Mouse (Mus musculus): Measurements from ENCODE around the gene Atad3a.
"Not testable (repeated sequence)": the region's sequence is repeated elsewhere in the genome, so short reads cannot be mapped to it uniquely, and the experiment has no call there.

The Atad3a gene

GRCm38 (mm10) chr4:155744474-155744873 is 16.4 kb downstream of the Atad3a start:
- in situ Hi-C loops (cut with MboI; ENCODE audit: low pct_unique_long_range_greater_than_20kb in 1 of 2, low sequenced_read_pairs in 2 of 2, unreplicated experiment in 1 of 2), result no loop called here

DNA sequence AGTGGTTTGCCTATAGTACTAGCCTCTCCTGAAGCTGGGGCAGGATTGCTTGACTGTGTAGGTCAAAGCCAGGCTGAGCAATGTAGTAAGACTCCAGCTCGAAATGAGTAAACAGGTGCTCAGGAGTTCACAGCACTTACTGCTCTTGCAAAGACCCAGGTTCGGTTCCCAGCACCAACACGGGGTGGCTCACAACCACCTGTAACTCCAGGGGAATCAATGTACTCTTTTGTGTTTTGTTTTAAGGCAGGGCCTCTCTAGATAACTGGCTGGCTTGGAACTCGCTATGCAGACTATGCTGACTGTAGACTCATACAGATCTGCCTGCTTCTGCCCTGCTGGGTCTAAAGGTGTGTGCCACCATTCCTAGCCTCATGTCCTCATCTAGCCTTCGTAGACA is 18.2 kb downstream of the Atad3a start:
- in situ Hi-C loops (cut with MboI; ENCODE audit: low pct_unique_long_range_greater_than_20kb in 1 of 2, low sequenced_read_pairs in 2 of 2, unreplicated experiment in 1 of 2), result no loop called here

DNA sequence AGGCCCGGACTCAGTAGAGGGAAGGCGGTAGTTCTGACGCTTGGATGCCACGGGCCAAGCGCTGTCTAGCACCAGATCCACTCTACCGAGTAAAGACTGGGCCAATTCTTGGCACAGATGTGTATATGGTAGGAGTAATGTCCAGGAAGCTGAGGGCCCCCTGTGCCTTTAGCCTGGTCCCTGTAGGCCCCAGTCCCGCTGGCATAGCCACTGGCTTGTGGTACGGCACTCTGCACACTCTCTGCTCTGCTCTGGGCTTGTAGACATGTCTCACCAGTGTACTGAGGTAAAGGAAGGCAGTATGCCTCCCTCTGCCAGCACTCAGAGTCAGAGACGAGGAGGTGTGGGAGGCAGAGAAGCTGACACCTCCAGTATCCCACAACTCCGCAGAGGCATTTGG is 20.2 kb downstream of the Atad3a start:
- in situ Hi-C loops (cut with MboI; ENCODE audit: low pct_unique_long_range_greater_than_20kb in 1 of 2, low sequenced_read_pairs in 2 of 2, unreplicated experiment in 1 of 2), result not testable (repeated sequence)

DNA sequence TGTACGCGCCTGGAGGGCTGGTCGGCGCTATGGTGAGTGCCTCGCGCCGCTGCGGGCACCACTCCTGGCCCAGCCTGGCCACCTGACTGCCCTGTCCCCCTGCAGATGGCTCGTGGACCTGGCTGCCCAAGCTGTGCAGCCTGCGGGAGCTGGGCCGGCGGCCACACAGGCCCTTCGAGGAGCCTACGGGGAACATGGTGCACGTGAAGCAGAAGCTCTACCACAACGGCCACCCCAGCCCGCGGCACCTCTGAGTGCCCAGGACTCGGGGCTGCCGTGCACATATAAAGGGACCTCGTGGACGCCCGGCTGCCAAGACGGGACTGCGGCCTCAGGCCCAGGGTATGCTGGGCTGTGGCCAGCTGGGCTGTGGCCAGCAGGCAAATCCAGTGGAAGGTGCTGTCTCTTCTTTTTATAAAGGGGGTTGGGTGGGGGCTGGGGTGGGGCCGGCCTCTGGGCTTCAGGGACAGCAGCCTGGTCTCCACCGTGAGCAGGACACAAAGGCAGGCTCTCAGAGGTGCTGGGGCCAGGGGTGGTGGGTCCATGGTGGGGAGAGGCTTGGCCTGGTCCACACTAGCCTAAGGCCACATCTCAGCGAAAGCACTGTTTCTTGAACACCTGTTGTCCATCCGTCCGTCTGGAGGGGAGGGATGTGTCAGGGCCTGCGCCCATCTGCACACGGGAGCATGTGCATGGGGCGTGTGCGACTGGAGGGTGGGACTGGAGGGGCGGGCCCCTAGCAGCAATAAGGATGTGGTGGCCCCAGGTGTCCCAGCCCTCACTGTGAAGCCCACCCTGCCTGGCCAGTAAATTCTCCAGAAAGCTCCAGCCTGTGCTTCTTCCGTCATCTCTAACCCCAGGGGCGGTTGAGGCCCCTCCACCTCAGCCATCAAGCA is 20.9 kb downstream of the Atad3a start:
- in situ Hi-C loops (cut with MboI; ENCODE audit: low pct_unique_long_range_greater_than_20kb in 1 of 2, low sequenced_read_pairs in 2 of 2, unreplicated experiment in 1 of 2), result no loop called here

- in situ Hi-C loops (cut with MboI; ENCODE audit: low pct_unique_long_range_greater_than_20kb in 1 of 2, low sequenced_read_pairs in 2 of 2, unreplicated experiment in 1 of 2), result no loop called here
These were observed 21.7 kb downstream of the Atad3a start for GRCm38 (mm10) chr4:155739152-155739551.

DNA sequence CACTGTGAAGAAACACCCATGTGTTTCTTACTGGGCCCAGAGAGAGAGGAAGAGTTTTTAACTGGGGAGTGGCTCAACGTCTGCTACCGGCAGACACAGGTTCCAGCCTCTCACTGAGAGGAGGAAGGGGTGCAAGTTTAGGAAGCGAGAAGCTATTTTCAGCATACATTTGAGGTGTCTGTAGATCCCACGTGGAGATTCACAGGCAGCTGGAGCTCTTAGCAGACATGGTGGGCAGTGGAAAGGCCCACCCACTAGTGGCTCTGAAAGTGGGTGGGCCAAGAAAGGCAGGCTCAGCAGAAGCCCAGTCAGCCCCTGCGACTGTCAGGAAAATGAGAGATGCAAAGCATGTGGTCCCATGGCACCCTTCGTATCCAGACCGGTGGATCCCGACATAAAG is 22.6 kb downstream of the Atad3a start:
- in situ Hi-C loops (cut with MboI; ENCODE audit: low pct_unique_long_range_greater_than_20kb in 1 of 2, low sequenced_read_pairs in 2 of 2, unreplicated experiment in 1 of 2), result no loop called here

GRCm38 (mm10) chr4:155736421-155736820 is 24.5 kb downstream of the Atad3a start:
- in situ Hi-C loops (cut with MboI; ENCODE audit: low pct_unique_long_range_greater_than_20kb in 1 of 2, low sequenced_read_pairs in 2 of 2, unreplicated experiment in 1 of 2), result no loop called here

DNA sequence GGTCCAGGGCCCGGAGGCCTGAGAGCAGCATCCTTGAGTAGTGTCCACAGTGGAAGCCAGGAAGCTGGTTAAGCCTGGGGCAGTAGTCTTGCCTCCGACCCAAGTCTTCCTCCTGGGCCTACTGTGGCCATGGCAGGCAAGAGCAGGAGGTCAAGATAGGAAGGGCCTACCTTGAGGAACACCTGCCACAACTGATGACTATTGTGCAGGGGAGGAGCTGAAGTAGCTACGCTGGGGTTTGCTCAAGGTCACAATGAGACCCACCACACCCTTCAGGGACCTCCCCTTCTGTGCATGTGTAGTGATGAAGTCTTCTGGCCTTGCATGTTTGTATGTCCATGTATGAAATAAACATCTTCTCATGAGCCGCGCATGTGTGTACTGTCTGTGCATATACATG is 25.1 kb downstream of the Atad3a start:
- in situ Hi-C loops (cut with MboI; ENCODE audit: low pct_unique_long_range_greater_than_20kb in 1 of 2, low sequenced_read_pairs in 2 of 2, unreplicated experiment in 1 of 2), result no loop called here

GRCm38 (mm10) chr4:155734951-155735702 is 25.8 kb downstream of the Atad3a start:
- in situ Hi-C loops (cut with MboI; ENCODE audit: low pct_unique_long_range_greater_than_20kb in 1 of 2, low sequenced_read_pairs in 2 of 2, unreplicated experiment in 1 of 2), result no loop called here

- in situ Hi-C loops (cut with MboI; ENCODE audit: low pct_unique_long_range_greater_than_20kb in 1 of 2, low sequenced_read_pairs in 2 of 2, unreplicated experiment in 1 of 2), result no loop called here
These were observed 26.4 kb downstream of the Atad3a start, which contains the start of gene Tmem240 for GRCm38 (mm10) chr4:155734350-155734941. Gene Tmem240, plus strand, starts transcription at chr4:155734800.

- in situ Hi-C loops (cut with MboI; ENCODE audit: low pct_unique_long_range_greater_than_20kb in 1 of 2, low sequenced_read_pairs in 2 of 2, unreplicated experiment in 1 of 2), result no loop called here
These were observed 27.6 kb downstream of the Atad3a start for GRCm38 (mm10) chr4:155733267-155733666.

- in situ Hi-C loops (cut with MboI; ENCODE audit: low pct_unique_long_range_greater_than_20kb in 1 of 2, low sequenced_read_pairs in 2 of 2, unreplicated experiment in 1 of 2), result no loop called here
These were observed 32.9 kb downstream of the Atad3a start for GRCm38 (mm10) chr4:155727993-155728392.

GRCm38 (mm10) chr4:155721668-155722083 is 39.2 kb downstream of the Atad3a start:
- in situ Hi-C loops (cut with MboI; ENCODE audit: low pct_unique_long_range_greater_than_20kb in 1 of 2, low sequenced_read_pairs in 2 of 2, unreplicated experiment in 1 of 2), result no loop called here

DNA sequence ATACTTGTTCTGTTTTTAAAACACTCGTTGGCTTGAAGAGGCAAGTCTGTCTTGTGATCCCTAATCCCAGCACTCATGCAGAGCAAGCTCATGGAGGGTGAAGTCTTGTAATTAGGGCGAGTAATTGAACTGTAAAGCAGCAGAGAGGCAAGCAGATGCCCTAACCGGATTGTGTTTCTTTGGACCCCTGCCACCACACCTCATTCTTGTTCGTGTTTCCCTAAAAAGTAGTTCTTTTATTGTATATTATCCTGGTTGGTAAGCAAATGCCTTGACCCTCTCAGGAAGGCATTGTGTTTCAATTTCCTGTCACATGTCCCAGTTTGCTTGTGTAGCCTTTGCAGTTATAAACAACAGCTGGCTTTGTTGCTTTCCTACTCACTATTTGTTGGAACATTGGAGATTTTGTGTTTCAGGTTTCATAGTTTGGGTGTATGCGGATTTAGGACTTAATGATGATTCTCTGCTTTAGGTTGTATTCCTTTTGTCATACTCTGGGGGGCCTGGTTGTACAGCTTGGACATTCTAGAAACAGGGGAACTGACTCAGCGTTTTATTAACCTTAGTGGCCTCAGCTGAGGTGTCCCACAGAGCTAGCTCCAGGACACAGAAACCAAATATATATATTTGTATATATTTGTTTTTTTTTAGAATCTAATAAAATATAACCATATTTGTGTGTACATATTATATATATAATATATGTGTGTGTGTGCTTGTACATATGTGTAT is 50.2 kb downstream of the Atad3a start:
- in situ Hi-C loops (cut with MboI; ENCODE audit: low pct_unique_long_range_greater_than_20kb in 1 of 2, low sequenced_read_pairs in 2 of 2, unreplicated experiment in 1 of 2), result no loop called here

DNA sequence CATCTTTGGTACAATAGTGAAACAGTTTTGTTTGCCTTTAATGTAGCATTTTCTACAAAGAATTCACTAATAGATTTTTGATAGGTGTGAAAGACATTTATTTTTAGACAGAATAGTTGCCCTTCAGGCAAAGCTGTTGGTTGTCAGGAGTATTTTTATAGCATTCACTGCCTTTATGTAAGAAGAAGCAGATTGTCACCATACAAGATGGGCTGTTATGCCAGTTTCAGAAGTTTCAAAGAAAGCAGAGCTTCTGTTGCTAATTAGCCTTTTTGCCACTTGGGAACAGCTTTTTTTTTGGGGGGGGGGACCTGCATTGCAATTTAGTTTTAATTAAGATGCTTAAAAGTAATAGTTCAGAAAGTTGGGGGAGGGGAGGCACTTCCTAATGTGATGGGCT is 51.9 kb downstream of the Atad3a start:
- in situ Hi-C loops (cut with MboI; ENCODE audit: low pct_unique_long_range_greater_than_20kb in 1 of 2, low sequenced_read_pairs in 2 of 2, unreplicated experiment in 1 of 2), result no loop called here

GRCm38 (mm10) chr4:155708582-155708981 is 52.3 kb downstream of the Atad3a start:
- in situ Hi-C loops (cut with MboI; ENCODE audit: low pct_unique_long_range_greater_than_20kb in 1 of 2, low sequenced_read_pairs in 2 of 2, unreplicated experiment in 1 of 2), result no loop called here

DNA sequence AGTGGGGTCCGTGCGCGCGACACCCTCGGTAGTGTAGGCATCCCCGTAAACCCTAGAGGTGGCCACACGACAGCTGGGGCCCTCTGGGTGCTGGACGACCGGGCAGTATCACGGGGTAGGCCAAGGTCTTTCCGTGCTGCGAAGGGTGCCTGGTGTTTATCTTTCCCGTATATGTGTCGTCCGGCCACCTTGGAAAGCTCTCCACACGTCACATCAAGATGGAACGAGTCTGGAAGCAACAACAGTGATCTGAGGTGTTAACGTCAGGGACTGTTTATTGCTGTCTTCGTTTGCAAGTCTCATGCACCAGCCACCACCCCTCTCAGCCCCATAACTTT is 55.3 kb downstream of the Atad3a start:
- in situ Hi-C loops (cut with MboI; ENCODE audit: low pct_unique_long_range_greater_than_20kb in 1 of 2, low sequenced_read_pairs in 2 of 2, unreplicated experiment in 1 of 2), result no loop called here

GRCm38 (mm10) chr4:155704721-155705591 is 55.9 kb downstream of the Atad3a start, which contains the start of gene Ssu72:
Gene Ssu72, plus strand, starts transcription at chr4:155704800.
- in situ Hi-C loops (cut with MboI; ENCODE audit: low pct_unique_long_range_greater_than_20kb in 1 of 2, low sequenced_read_pairs in 2 of 2, unreplicated experiment in 1 of 2), result loop anchor here in 1 of 2 experiments (5.0 kb wide), 1 partner anchor 53 kb away; the partner anchor contains the start of gene Mmp23
